Mouse (Mus musculus) left cerebral cortex, postnatal 14 days (tissue): ENCODE measurements at regions not wholly inside any gene's neighbourhood (a gene's known extent, or its start where the extent isn't known, plus 50 kb on each side); places are given as distances from the start of the nearest gene placed in this dataset.

ENCODE experiments used
- DNase-seq, 2 experiments: peaks; one replicate each; pipeline ENCODE4 v3.0.0; 2021 to 2022; ENCODE audit warnings: low spot score in 2 of 2, mixed read lengths in 1 of 2
- intact Hi-C: fragments of 180-260 bp; cut with DNase I; formaldehyde crosslinking; loops from one replicate; pipeline ENCODE4 v1.15.1; 2025

- intact Hi-C loops: no loop called here
- DNase-seq: no peak
Measured at GRCm38 (mm10) chr16:77889348-77889747, 287.5 kb upstream of the Gm11146 start.

GRCm38 (mm10) chr16:77885060-77885679 lies 283.3 kb upstream of the Gm11146 start:
- intact Hi-C loops: no loop called here
- peak in 1 of 2 experiments; percentile 1 for DNase-seq

DNA sequence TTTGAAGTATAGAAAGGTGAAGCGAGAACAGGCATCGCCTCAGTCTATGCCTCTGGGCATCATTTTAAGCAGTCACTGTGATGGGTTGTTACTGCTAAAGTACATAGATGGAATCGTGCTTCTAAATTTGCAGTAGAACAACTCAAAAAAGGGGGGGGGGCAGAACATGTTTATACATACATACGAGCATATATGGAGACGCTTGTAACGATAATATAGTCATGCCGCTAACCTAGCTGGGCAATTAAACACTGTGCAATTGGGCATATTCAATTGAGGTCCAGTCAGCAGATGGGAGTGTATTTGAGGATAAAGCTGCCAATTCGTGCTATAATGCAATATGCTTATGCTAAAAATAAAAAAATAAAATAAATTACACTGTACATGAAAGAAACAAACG lies 282.6 kb upstream of the Gm11146 start:
- no peak for DNase-seq
- intact Hi-C loops: no loop called here

DNA sequence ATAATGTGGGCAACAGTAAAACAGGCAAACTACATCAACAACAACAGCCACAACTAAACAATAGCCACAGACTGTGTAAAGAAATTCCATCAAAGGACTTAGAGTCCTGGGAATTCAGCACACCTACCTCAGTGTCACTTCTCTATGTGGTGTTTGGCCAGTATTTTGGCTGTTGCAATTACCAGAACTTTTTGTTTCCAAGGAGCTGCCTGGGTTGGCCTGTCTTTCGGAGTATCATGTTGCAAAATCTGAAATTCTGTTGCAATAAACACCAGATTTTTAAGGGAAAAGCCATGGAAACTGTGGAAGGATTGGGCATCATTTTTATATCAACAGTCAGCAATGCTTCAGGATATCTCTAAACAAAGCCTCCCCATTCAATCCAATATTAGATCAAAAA lies 275.1 kb upstream of the Gm11146 start:
- intact Hi-C loops: no loop called here
- no peak for DNase-seq

- intact Hi-C loops: no loop called here
- no peak for DNase-seq
Measured at GRCm38 (mm10) chr16:77863246-77863645, 261.4 kb upstream of the Gm11146 start.

DNA sequence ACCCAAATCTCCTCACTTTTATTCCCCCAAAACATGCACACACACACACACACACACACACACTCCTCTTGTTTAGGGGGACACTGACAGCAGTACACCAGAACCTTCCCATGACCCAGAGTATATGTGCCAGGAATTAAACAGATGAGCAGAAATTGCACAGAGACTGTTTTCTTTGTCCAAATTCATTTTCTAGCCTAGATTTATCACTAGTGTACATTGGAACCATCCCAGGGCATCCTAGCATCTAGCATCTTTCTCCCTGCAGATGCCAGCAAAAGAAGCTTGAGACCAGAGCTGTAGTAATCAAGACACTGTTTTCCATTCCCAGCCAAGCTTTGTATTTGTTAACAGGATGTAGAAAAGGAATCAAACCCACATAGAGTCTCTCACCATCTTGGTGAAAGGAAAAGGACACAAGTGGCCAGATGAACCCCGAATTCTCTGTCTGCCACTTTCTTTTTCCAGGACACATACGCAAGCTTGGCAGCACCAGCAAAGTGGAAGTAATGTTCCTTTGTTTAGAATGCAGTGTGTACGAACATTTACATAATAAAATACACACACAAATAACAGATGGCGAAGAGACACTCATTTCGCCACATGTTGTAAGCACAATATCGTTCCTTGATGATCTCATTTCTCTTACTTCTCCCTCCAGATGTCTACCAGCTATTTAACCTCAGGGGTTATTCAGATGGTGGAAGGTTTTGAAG lies 250.3 kb upstream of the Gm11146 start:
- intact Hi-C loops: no loop called here
- DNase-seq: peak in 1 of 2 experiments; percentile 4

DNA sequence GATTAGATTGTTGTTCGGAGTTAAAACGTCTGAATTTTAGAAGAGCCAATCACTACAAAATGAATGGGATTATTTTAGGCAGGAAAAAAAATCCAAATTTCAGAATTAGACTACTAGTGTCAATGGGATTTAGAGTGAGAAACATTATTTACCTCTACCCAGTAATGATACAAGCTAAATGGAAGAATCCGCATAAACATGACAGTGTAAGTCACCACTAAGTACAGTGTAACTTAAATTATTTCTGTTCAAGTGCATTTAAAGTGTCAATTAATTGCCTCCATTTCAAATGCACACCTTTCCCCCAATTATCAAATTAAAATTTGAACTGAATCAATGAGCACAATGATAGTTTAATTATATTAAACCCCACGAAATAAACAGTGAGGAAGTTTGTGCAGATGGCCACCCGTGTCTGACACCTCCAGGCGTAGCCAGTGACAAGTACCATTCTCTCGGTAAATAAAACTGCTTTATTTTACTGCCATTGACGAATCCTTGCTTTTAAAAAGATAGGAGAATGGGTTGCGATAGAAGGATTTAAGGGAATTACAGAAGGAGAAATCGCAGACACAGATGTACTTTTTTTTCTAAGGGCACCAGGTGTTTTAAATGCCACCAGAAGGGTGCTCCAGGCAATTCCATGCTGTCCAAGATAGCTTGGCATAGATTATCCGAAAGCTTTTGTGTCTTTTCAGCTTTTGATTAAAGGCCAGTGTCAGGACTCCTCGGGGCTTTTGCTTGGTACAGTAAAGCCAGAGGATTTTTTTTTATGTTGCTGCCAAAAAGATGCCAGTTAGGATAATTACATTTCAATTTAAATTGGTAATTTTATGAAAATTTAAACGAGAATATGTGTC lies 249.5 kb upstream of the Gm11146 start:
- DNase-seq: no peak
- intact Hi-C loops: no loop called here

GRCm38 (mm10) chr16:77835767-77836166 lies 233.9 kb upstream of the Gm11146 start:
- intact Hi-C loops: no loop called here
- no peak for DNase-seq

DNA sequence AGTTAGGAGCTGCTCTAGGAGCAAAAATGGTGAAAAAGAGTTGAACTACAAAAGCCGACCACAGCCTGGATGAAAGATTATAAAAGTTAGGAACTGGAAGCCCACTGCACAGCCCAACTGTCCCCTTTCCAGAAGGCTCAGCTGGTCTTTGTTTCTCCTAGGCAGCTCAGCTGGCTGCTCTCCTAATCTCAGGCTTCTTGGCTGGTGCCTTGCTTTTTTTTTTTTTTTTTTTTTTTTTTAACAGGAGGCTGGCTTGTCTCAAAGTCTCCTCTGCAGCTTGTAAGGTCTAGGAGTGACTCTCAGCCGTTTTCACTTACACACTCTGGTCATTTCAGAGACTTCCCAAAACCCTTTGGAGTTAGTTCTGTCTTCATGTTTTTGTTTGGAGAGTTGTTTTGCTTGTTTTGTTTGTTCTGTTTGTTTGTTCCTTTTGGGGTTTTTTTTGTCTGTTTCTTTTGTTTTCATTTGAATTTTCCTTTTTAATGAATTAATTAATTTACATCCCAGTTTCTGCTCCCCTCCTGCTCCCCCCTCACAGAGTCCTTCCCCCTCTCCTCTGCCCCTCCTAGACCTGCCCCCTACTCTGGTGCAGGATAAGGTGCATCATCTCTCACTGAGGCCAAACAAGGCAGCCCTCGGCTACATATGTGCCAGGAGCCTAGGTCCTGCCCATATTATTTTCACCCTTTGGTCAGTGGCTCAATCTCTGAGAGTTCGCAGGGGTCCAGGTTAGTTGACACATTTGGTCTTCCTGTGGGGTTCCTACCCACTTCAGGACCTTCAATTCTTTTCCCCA lies 225.6 kb upstream of the Gm11146 start:
- intact Hi-C loops: no loop called here
- peak in 1 of 2 experiments; percentile 23 for DNase-seq

GRCm38 (mm10) chr16:77799709-77800108 lies 197.8 kb upstream of the Gm11146 start:
- intact Hi-C loops: no loop called here
- DNase-seq: no peak

DNA sequence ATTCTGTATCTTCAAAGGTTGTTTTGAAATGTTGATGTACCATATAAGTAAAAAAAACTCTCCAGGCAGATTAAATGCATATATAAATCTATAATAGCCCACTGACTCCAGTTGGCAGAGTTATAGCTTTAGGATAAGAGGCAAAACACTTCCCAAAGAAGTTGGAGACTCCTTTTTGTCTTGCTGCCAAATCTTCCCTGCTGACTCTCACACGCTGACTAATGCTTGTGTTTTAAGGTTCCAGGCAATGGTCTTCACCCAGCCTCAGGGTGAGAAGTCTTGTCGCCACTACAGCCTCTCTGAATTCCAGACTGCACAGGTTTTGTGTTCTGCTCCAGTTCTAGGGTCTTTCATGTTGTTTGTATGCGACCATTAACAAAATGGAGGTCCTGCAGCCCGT lies 195.0 kb upstream of the Gm11146 start:
- intact Hi-C loops: no loop called here
- no peak for DNase-seq

DNA sequence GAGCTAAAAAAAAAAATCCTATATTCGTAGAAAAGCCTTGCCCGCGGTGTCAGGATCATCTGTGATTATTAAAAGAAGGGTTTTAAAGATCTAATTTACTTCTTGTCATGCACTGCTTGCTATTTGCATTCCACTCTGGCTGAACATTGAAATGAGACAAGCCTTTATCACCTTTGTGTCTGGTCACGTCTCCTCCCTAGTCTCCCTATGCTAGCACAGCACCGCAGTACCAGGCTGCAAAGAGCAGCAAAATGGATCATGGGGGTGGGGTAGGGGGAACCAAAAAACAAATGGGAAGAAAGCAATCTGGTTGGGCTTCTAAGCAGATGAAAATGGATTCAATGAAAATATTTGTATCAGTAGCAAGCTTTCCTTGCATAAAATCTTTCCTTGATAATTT lies 187.8 kb upstream of the Gm11146 start:
- intact Hi-C loops: no loop called here

GRCm38 (mm10) chr16:77789206-77789605 lies 187.3 kb upstream of the Gm11146 start:
- DNase-seq: no peak
- intact Hi-C loops: no loop called here

More for the DNA sequence above, 187.8 kb upstream of the Gm11146 start:
- no peak for DNase-seq

DNA sequence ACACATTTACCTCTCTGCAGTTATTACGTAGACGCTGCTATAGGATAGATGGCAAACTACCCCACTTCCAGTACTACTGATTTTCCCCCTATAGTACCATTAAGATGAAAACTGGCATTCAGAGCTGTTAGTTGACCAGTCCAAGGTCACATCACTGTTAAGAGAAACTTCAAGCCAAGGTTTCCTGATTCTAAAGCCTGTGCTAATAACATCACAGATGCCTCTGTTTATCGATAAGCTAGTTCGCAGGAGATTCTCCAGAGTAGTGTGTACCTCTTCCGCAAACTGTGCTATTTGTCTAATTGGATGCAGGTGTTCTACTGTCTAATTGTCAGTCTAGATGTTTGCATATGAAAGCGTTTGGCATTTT lies 186.9 kb upstream of the Gm11146 start:
- intact Hi-C loops: no loop called here
- no peak for DNase-seq

- intact Hi-C loops: no loop called here
- peak; percentile 35 to 49 for DNase-seq
Measured at GRCm38 (mm10) chr16:77788041-77788780, 186.3 kb upstream of the Gm11146 start.

- intact Hi-C loops: no loop called here
- DNase-seq: no peak
Measured at GRCm38 (mm10) chr16:77787025-77787424, 185.1 kb upstream of the Gm11146 start.

- no peak for DNase-seq
- intact Hi-C loops: no loop called here
Measured at GRCm38 (mm10) chr16:77779019-77779418, 177.1 kb upstream of the Gm11146 start.

GRCm38 (mm10) chr16:77772075-77772474 lies 170.2 kb upstream of the Gm11146 start:
- DNase-seq: no peak
- intact Hi-C loops: no loop called here

DNA sequence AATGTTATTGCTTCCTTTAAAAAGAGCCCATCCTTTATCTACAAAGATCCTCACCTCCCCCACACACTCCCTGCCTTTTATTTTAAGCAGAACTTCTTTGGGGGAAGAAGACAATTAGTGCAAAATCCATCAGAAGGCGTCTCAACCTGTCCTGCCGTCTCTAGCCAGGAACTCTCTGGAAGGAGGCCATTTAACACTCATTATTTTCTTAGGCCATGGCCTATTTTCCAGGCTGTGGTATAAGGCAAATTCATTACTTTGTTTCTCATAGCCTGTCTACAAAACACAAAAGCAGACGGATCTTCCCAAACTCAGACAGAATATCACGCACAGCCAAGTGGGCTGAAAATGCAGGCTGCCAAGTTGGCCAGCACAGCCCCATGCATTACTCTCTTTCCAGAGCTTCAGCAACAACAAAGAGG lies 159.0 kb upstream of the Gm11146 start:
- intact Hi-C loops: no loop called here
- peak in 1 of 2 experiments; percentile 4 for DNase-seq
